Mouse (Mus musculus) hindlimb bud, embryonic 11.5 days (tissue): Measurements from ENCODE around the gene Gm28635.

ENCODE experiments used
- DNase-seq: peaks from one replicate; pipeline ENCODE4 v3.0.0-alpha.2; 2012; ENCODE audit warnings: low read depth, low spot score; ENCODE audit errors: extremely low spot score

Gm28635 gene

DNA sequence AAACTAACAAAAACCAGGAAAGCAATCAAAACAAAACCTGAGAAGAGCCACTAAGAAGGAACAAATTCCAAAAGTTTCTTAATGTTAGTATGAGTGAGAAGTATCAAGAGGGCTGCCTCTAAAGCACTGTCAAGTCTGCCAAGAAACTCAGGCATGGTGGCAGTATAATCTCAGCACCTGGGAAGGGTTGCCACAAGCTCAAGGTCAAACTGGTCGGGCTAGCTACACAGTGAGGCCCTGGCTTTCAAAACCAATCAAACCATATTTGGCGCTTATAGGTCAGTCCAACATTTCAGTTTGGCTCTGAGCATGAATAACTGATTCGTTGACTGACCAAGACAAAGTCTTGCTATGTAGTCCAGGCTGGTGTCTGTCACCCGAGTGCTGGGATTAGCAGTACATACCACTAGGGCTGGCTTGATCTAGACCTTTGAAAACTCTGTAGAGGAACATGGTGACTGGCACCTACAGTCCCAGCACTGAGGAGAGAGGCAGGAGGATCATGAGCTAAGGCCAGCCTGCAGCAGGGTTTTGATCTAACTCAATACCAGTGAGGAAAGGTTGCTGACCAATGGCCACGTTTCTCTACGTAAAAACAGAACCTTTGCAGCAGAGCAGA is 78.5 kb downstream of the Gm28635 start:
- DNase-seq, result no peak

DNA sequence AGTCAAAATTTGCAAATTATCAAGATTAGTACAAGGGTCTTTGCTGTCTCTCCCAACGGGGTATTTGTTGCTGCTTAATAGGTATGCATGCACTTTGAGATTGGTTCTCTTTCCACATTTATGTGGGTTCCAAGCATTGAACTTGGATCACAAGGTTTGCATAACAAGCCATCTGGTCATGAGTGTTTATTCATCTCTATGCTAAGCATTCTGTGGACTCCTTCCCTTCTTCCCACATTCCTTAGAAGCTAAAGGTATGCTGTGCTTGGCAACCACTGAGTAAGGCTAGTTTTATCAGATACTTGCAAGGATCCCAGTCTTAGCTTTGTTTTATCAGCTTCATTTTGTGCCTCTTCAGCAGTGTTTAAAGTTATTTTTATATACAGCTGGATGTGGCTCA is 80.7 kb downstream of the Gm28635 start:
- no peak for DNase-seq

DNA sequence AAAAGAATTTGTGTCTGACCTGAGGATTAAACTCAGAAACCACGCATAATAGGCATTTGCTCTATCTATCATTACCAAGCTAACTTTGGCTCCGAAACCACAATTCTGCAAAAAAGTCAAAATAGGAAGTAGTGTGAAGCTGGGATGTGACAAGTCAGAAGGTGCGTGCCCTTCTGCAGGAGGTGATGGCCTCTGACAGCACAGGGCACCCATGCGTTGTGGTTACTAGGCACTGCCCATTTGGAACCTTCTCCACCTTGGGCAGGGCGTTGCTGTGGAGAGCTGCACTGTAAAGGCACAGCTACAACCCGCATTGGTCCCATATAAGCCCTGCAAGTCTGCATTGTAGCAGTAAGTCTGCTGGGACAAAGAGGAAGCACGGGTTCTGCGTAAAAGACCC is 85.0 kb downstream of the Gm28635 start:
- no peak for DNase-seq

GRCm38 (mm10) chr2:84585700-84586099 is 92.1 kb downstream of the Gm28635 start:
- no peak for DNase-seq

DNA sequence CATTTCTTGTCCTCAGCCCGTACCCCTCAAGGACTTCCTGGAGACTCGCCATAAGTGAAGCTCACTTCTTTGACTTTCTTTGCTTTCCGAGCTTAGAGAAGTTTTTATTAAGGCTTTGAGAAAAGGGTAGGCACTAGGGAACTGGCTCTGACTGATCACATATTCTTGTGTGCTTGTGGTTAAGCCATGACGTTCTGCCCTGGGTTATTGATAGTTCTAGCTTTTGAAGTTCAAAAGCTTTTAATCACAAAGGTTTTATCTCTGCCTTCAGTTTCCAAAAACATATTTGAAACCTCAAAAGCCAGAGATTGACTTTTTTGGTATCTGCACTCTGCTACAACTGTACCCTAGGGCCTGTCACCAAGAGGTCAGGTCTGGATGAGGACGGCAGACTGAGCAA is 95.6 kb downstream of the Gm28635 start:
- DNase-seq, result no peak

GRCm38 (mm10) chr2:84581208-84581607 is 96.6 kb downstream of the Gm28635 start:
- DNase-seq, result no peak

DNA sequence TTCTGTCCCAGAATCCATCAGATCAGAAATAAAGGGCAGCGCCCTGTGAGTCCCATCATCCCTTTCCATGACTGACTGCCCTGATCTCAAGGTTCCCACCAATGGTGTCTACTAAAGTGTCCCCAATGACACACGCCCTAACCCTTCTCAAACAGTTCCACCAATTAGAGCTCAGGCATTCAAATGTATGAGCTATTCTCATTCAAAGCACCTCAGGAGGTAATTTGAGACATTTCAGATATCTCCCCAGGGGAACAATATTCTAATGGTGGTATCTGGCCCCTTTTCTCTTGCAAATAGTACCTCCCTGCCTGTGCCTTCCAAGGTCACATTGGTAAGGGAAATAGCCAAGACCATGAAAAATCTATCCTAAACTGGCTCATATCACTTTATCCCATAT is 98.5 kb downstream of the Gm28635 start:
- DNase-seq, result no peak

- no peak for DNase-seq
Measured at GRCm38 (mm10) chr2:84574130-84574529, 103.7 kb downstream of the Gm28635 start.

- DNase-seq, result no peak
Measured at GRCm38 (mm10) chr2:84556888-84557514, 120.8 kb downstream of the Gm28635 start.
